Mouse (Mus musculus) cerebellum, adult 2 months (tissue): Measurements from ENCODE around the gene Apip.

Experiments
- CTCF ChIP-seq: fragments of 200-500 bp; IDR thresholded peaks from 2 replicates; pipeline ENCODE4 v1.5.1; 2011; ENCODE audit warnings: low read depth, mild to moderate bottlenecking, control low read depth, low read length, moderate library complexity, borderline replicate concordance; ENCODE audit not compliant: insufficient read depth
- POLR2A ChIP-seq: fragments of 200-500 bp; IDR thresholded peaks from 2 replicates; pipeline ENCODE4 v1.6.1; 2011; ENCODE audit warnings: low read length, control low read depth, borderline replicate concordance; ENCODE audit not compliant: insufficient read depth

GRCm38 (mm10) chr2:103119197-103119854 lies 45.9 kb downstream of the Apip start:
- TF ChIP-seq POLR2A (no peak), CTCF (no peak)
